Mouse (Mus musculus): ENCODE measurements around the gene Cracr2b. TPM values are rescaled to one million over a fixed set of nuclear protein-coding genes. Genes with fewer than 3 reads are reported as not detected.

Cracr2b gene
- polyA plus RNA-seq (2014; fragmentation: Nextera tagmentation; extraction: Ambion mirVana) = 3.5 and 4.8 TPM in 2 replicates

DNA sequence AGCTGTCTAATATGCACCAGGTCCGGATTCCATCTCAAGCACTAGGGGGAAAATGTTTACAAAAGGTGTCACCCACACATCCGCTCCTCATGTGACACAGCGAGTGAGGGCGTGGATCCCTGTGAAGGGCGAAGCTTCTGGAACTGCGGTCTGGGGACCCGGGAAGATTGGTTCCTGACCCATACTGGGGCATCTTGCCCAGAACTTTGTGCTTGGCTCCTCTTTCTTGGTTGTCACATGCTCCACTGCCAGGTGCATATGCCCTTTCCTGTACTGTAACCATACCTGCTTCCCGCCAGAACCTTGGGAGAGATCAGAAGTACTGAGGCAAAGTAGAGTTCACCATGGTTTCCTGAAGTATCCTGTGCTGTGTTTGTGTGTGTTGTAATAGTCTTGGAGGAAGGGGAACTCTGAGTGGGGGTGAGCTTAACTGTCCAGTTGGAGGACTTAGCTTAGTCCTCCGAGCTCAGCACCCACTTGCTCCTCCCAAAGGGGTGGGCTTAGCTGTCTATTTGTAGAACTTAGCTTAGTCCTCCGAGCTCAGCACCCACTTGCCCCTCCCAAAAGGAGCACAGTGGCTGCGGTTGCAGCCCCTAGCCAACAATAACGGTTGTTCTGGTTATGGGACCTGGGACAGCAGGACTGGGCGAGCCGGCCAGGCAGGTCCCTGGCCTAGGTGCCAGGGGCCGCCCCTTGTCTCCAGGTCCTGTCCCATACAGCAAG, at the start of gene Cracr2b:
Gene Cracr2b, plus strand, starts transcription at position 704 of the 723 bp plus-strand sequence.
- no peak within 1 kb of the TSS for H3K27ac ChIP-seq (replicated peaks; ENCODE audit: low read depth, low read length)
- peak within 1 kb of the TSS; percentile 30 for H3K4me3 ChIP-seq (ENCODE audit: low read depth, low read length)
- H3K36me3 ChIP-seq (replicated peaks; ENCODE audit: control insufficient read depth, insufficient read depth, low read depth, low read length) = no peaks in the 10 kb centered on the region
- peak within 1 kb of the TSS; percentile 76 for H3K4me2 ChIP-seq (ENCODE audit: low read depth, low read length)
- H3K4me1 ChIP-seq (ENCODE audit: control insufficient read depth, insufficient read depth, low read length) = peaks cover 20% of the 10 kb centered on the region
- ATAC-seq (replicated peaks; ENCODE audit: insufficient number of reproducible peaks, low FRiP score, low TSS enrichment, low read depth) (no peak), DNase-seq (ENCODE audit: low spot score) (no peak)
- peak within 1 kb of the TSS; percentile 45 for H3K9ac ChIP-seq (replicated peaks; ENCODE audit: low read length)
- 66% methylated on average over 15 of the region's 15 CpGs for WGBS
- H3K9me3 ChIP-seq (replicated peaks; ENCODE audit: control insufficient read depth, low read length) = no peaks in the 10 kb centered on the region
- H3K27me3 ChIP-seq (ENCODE audit: control insufficient read depth, insufficient read depth, low read length) = peaks cover 44% of the 10 kb centered on the region

DNA sequence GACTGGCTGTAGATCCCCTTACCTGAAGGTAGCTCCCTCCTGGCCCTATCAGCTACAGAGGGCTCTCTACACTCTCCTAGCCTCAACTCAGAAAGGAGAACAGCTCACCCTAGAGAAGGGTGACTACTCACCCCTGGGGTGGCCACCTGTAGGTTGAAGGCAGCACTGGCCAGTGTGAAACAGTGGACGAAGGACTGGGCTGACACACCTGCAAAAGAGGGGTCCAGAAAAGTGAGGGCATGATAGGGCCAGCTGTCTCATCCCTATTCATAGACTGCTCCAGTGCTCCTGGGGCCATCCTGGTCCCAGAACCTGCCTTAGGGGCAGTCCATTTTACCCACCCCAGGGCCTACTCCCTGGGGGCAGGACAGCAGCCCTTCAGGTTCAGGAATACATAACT, 49.2 kb upstream of the Cracr2b start:
- Histone ChIP-seq H3K4me3 (ENCODE audit: low read depth, low read length) (no peak overlapping the region), H3K27ac (replicated peaks; ENCODE audit: low read depth, low read length) (no peak overlapping the region), H3K9ac (replicated peaks; ENCODE audit: low read length) (no peak overlapping the region)

DNA sequence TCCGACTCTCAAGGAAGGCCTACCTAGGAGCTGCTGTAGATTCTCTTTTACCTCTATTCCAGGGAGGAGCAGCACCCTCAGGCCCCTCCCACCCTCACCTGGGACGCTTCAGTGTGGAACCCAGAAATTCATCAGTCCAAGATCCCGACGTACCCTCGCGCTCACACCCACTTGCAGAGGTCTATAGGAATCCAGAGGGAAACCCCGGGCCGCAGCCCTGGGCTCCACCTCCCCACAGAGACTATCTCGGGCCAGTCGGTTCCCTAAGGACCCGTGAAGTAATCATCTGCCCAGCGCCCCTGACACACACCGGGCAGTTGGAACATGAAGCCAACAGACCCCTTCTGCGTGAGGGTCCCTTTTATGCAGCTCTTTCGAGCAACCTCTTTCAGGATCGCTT, 47.6 kb upstream of the Cracr2b start:
- H3K9ac ChIP-seq (replicated peaks; ENCODE audit: low read length) = peak overlapping the region; percentile 84
- H3K4me1 ChIP-seq (ENCODE audit: control insufficient read depth, insufficient read depth, low read length) = no peaks in the 10 kb centered on the region
- peak overlapping the region; percentile 39; the same call in 1 of the 2 replicates for H3K27ac ChIP-seq (replicated peaks; ENCODE audit: low read depth, low read length)
- 4% methylated on average over 16 of the region's 16 CpGs for WGBS
- peak overlapping the region; percentile 71 for H3K4me3 ChIP-seq (ENCODE audit: low read depth, low read length)
- no peaks in the 10 kb centered on the region for H3K27me3 ChIP-seq (ENCODE audit: control insufficient read depth, insufficient read depth, low read length)
- H3K36me3 ChIP-seq (replicated peaks; ENCODE audit: control insufficient read depth, insufficient read depth, low read depth, low read length) = peaks cover 4% of the 10 kb centered on the region
- no peak for DNase-seq (ENCODE audit: low spot score)
- ATAC-seq (replicated peaks; ENCODE audit: insufficient number of reproducible peaks, low FRiP score, low TSS enrichment, low read depth) = 0 out of 2 replicates have a peak, but pooled peaks have one; percentile 5
- peak overlapping the region; percentile 62 for H3K4me2 ChIP-seq (ENCODE audit: low read depth, low read length)
- H3K9me3 ChIP-seq (replicated peaks; ENCODE audit: control insufficient read depth, low read length) = no peaks in the 10 kb centered on the region

More for the DNA sequence above, 49.2 kb upstream of the Cracr2b start:
- Histone ChIP-seq H3K36me3 (replicated peaks; ENCODE audit: control insufficient read depth, insufficient read depth, low read depth, low read length) (peaks cover 4% of the 10 kb centered on the region), H3K4me1 (ENCODE audit: control insufficient read depth, insufficient read depth, low read length) (no peaks in the 10 kb centered on the region), H3K9me3 (replicated peaks; ENCODE audit: control insufficient read depth, low read length) (no peaks in the 10 kb centered on the region), H3K4me2 (ENCODE audit: low read depth, low read length) (no peak overlapping the region), H3K27me3 (ENCODE audit: control insufficient read depth, insufficient read depth, low read length) (no peaks in the 10 kb centered on the region)
- ATAC-seq (replicated peaks; ENCODE audit: insufficient number of reproducible peaks, low FRiP score, low TSS enrichment, low read depth) = no peak
- no peak for DNase-seq (ENCODE audit: low spot score)
- WGBS = 96% methylated on average over 1 of the region's 1 CpGs

DNA sequence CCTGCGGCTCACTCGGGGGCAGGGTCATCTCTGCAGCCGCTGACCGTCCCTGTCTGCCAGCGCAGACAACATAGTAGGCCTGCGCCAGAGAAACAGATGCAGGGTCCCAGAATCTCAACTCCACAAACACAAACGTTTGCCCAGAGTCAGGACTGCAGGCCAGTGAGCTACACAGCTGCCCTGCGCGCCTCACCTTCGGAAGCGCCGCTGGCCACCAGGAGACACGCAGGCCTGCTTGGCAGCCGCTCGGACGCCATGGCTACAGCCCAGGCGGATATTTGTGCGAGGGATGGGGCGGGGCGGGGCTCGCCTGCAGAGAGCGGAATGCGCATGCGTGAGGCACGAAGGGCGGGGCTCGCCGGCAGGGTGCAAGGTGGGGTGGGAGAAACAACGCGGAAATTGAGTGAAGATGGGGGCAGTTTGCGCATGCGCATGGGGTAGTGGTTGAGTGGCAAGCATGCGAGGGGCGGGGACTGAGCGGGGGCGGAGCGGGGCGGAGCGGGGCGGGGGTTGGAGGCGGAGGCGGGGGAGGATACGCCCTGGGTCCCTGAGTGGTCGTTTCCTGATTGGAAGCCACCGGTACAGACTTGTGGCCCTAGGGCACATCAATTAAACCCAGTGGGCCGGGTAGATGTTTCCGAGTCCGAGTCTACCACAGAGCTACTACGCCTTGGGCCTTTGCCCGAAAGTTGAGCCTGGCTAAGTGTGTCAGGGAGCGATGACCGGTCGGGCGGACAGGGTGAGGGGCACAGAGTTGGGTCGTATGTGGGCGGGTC, 46.9 kb upstream of the Cracr2b start, which contains the start of gene Gatd1:
Gene Gatd1, minus strand, starts transcription at position 328 of the 776 bp plus-strand sequence.
- peak within 1 kb of the TSS; percentile 39; the same call in 1 of the 2 replicates for H3K27ac ChIP-seq (replicated peaks; ENCODE audit: low read depth, low read length)
- no peaks in the 10 kb centered on the region for H3K9me3 ChIP-seq (replicated peaks; ENCODE audit: control insufficient read depth, low read length)
- peak within 1 kb of the TSS; percentile 84 for H3K9ac ChIP-seq (replicated peaks; ENCODE audit: low read length)
- peak within 1 kb of the TSS; percentile 62 for H3K4me2 ChIP-seq (ENCODE audit: low read depth, low read length)
- DNase-seq (ENCODE audit: low spot score) (peak; percentile 100), ATAC-seq (replicated peaks; ENCODE audit: insufficient number of reproducible peaks, low FRiP score, low TSS enrichment, low read depth) (peak; percentile 84)
- WGBS = under 1% methylated on average over 46 of the region's 56 CpGs
- no peaks in the 10 kb centered on the region for H3K27me3 ChIP-seq (ENCODE audit: control insufficient read depth, insufficient read depth, low read length)
- H3K4me1 ChIP-seq (ENCODE audit: control insufficient read depth, insufficient read depth, low read length) = no peaks in the 10 kb centered on the region
- H3K4me3 ChIP-seq (ENCODE audit: low read depth, low read length) = peak within 1 kb of the TSS; percentile 71
- H3K36me3 ChIP-seq (replicated peaks; ENCODE audit: control insufficient read depth, insufficient read depth, low read depth, low read length) = peaks cover 4% of the 10 kb centered on the region

DNA sequence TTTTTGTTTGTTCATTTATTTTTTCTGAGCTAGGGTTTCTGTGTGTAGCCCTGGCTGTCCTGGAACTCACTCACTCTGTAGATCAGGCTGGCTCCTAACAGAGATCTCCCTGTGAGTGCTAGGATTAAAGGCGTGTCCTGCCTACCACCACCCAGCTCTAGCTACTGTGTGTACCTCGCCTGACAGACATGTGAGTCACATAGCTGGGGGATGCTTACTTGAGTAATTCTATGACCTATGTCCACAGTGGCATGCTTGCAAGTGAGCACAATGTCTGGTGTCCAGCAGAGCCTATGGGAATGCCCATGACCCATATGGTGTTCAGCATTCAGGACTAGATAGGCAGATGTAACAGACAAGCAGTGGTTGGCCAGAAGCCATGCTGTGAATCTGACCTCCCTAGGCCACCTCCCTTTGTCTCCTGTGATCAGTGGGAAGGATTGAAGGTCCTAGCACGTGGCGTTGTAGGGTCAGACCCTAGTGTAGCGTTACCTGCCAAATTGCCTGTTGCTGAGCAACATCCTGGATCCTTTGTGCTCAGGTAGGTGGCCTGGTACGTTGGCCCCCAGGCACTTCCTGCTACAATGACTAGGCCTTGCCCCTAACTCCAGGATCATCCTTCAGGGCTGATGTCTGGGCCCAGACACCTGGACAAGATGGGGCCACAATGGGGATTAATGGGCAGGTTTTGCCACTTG, 44.6 kb upstream of the Cracr2b start:
- ATAC-seq (replicated peaks; ENCODE audit: insufficient number of reproducible peaks, low FRiP score, low TSS enrichment, low read depth) = no peak
- DNase-seq (ENCODE audit: low spot score) = no peak

DNA sequence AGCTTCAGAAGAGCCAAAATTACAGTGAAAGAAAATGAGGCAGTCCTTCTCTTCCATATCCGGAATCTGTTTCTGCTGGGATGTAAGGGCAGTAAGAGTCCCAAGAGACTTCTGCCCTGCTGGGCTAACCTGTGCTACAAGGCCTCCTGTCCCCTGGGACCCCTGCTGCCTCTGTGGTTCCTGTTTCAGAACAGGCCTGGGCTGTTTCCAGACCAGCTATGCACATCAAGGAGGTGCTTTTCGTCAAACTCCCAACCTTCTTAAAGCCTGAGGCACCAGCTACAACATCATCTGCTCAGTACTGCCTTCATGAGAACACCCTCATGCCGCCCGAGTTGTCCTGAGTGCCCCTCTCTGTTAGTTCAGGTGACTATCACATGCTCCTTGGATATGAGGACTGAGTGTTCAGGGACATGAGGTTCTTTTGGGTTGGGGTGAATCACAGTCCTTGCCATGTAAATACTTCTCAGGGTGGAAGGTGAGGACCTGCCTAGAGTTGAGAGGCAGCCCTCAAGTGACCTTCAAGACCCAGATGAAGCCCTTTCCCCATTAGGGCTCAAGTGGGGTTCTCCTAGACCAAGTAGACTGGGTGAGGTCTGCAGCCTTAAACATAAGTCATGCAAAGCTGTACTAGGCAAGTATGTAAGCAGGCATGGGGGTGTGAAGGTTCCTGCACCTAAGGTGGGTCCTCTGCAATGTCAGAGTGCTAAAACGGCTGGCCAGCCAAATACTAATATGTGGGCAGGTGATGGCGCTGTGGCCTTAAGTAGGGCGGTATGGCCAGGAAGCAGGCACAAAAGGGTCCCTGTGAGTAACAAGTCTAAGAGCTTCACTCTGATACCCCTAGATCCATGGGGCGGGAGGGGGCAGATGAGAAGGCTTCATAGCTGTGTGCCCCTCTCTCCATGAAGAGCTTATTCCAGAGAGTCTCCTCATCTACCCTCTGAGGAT, 42.9 kb upstream of the Cracr2b start:
- no peak overlapping the region for H3K27ac ChIP-seq (replicated peaks; ENCODE audit: low read depth, low read length)
- H3K36me3 ChIP-seq (replicated peaks; ENCODE audit: control insufficient read depth, insufficient read depth, low read depth, low read length) = no peaks in the 10 kb centered on the region
- no peak for ATAC-seq (replicated peaks; ENCODE audit: insufficient number of reproducible peaks, low FRiP score, low TSS enrichment, low read depth)
- DNase-seq (ENCODE audit: low spot score) = no peak
- no peak overlapping the region for H3K9ac ChIP-seq (replicated peaks; ENCODE audit: low read length)
- WGBS = 69% methylated on average over 8 of the region's 8 CpGs
- no peak overlapping the region for H3K4me2 ChIP-seq (ENCODE audit: low read depth, low read length)
- no peak overlapping the region for H3K4me3 ChIP-seq (ENCODE audit: low read depth, low read length)
- H3K9me3 ChIP-seq (replicated peaks; ENCODE audit: control insufficient read depth, low read length) = no peaks in the 10 kb centered on the region
- H3K27me3 ChIP-seq (ENCODE audit: control insufficient read depth, insufficient read depth, low read length) = no peaks in the 10 kb centered on the region
- H3K4me1 ChIP-seq (ENCODE audit: control insufficient read depth, insufficient read depth, low read length) = no peaks in the 10 kb centered on the region

More for the DNA sequence above, 44.6 kb upstream of the Cracr2b start:
- Histone ChIP-seq H3K4me3 (ENCODE audit: low read depth, low read length) (no peak overlapping the region), H3K27me3 (ENCODE audit: control insufficient read depth, insufficient read depth, low read length) (no peaks in the 10 kb centered on the region), H3K4me2 (ENCODE audit: low read depth, low read length) (no peak overlapping the region), H3K4me1 (ENCODE audit: control insufficient read depth, insufficient read depth, low read length) (no peaks in the 10 kb centered on the region), H3K9ac (replicated peaks; ENCODE audit: low read length) (no peak overlapping the region), H3K27ac (replicated peaks; ENCODE audit: low read depth, low read length) (no peak overlapping the region), H3K9me3 (replicated peaks; ENCODE audit: control insufficient read depth, low read length) (no peaks in the 10 kb centered on the region), H3K36me3 (replicated peaks; ENCODE audit: control insufficient read depth, insufficient read depth, low read depth, low read length) (no peaks in the 10 kb centered on the region)
- 80% methylated on average over 6 of the region's 6 CpGs for WGBS

DNA sequence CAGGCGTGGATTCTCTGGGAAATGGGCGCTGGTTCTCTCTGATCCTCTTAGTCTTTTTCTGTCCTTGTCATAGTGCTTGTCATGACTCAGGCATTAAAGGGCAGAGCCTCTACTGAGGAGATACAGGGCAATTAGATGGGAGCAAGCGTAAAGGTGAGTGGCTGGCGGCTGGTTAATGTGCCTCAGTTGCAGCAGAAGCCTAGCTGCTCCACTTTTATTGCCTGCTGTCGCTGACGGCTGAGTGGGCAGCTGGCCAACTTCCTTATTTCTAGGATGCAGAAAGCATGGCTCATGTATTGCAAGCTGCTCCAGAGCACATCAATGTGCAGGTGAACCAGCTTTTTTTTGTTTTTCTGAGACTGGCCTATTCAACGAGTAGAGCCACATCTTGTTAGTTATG, 41.9 kb upstream of the Cracr2b start:
- no peak for ATAC-seq (replicated peaks; ENCODE audit: insufficient number of reproducible peaks, low FRiP score, low TSS enrichment, low read depth)
- no peaks in the 10 kb centered on the region for H3K9me3 ChIP-seq (replicated peaks; ENCODE audit: control insufficient read depth, low read length)
- no peak overlapping the region for H3K27ac ChIP-seq (replicated peaks; ENCODE audit: low read depth, low read length)
- no peak for DNase-seq (ENCODE audit: low spot score)
- H3K9ac ChIP-seq (replicated peaks; ENCODE audit: low read length) = no peak overlapping the region
- no peaks in the 10 kb centered on the region for H3K36me3 ChIP-seq (replicated peaks; ENCODE audit: control insufficient read depth, insufficient read depth, low read depth, low read length)
- H3K4me2 ChIP-seq (ENCODE audit: low read depth, low read length) = no peak overlapping the region
- no peak overlapping the region for H3K4me3 ChIP-seq (ENCODE audit: low read depth, low read length)
- H3K4me1 ChIP-seq (ENCODE audit: control insufficient read depth, insufficient read depth, low read length) = no peaks in the 10 kb centered on the region
- 83% methylated on average over 7 of the region's 7 CpGs for WGBS
- no peaks in the 10 kb centered on the region for H3K27me3 ChIP-seq (ENCODE audit: control insufficient read depth, insufficient read depth, low read length)

All from embryonic facial prominence, embryonic 11.5 days (tissue).